Mouse (Mus musculus): ENCODE results near the gene D10Jhu81e.
"Not testable (repeated sequence)": the region's sequence is repeated elsewhere in the genome, so short reads cannot be mapped to it uniquely, and the experiment has no call there.

D10Jhu81e gene

DNA sequence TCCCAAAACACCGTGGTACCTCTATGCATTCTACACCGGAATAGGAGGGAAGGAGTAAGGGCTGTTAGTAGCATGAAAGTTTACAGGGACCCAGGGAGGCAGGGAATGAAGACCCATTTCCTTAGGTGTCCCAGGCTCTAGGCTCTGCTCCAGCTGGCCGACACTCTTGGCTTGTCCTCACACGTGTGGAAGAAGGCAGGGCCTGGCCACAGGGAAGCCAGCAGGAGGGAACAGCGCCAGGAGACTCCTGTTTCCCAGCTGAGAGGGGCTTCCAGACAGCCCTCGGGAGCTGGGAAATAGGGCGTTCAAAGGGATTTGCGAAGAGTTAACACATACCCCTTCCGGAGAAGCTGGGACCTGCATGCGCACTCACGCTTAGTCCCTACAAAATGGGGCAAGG lies 40.2 kb downstream of the D10Jhu81e start:
- DNase-seq (ENCODE audit: low spot score), result no peak

DNA sequence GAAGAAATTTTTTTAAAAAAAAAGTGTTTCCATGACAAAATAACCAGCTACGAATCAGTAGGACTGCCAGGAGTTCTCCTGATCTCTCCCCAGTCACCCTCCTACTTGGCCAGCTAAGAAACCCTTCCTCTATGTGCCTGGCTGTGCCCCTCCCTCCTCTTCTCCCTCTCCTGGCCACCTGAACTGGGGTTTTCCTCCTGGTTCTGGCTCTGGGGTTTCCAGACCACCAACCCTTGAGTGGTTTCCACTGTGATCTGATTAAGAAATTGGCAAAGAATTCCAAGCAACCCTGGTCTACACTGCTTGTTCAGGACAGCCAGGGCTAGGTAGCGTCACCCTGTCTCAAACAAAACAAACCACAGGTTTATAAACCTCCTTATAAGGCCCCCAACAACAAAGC lies 40.9 kb downstream of the D10Jhu81e start:
- DNase-seq (ENCODE audit: low spot score), result no peak

DNA sequence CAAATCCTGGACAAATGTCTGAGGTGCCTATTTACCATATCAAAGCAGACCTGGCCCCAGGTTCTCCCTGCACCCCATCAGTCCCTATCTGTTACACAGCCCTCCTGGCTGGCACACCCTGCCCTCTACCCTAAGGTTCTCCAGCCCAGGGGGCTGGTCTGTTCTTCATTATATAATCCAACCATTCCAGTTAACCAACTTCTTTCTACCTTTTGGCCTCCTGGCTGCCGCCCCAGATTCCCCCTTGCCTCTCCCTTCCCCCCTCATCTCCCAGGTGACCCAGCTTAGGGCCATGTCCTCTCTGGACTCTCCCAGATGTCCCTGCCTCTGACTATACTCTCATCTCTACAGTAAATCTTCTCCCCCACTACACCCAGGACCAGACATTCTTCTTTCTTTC lies 41.7 kb downstream of the D10Jhu81e start:
- DNase-seq (ENCODE audit: low spot score), result no peak

DNA sequence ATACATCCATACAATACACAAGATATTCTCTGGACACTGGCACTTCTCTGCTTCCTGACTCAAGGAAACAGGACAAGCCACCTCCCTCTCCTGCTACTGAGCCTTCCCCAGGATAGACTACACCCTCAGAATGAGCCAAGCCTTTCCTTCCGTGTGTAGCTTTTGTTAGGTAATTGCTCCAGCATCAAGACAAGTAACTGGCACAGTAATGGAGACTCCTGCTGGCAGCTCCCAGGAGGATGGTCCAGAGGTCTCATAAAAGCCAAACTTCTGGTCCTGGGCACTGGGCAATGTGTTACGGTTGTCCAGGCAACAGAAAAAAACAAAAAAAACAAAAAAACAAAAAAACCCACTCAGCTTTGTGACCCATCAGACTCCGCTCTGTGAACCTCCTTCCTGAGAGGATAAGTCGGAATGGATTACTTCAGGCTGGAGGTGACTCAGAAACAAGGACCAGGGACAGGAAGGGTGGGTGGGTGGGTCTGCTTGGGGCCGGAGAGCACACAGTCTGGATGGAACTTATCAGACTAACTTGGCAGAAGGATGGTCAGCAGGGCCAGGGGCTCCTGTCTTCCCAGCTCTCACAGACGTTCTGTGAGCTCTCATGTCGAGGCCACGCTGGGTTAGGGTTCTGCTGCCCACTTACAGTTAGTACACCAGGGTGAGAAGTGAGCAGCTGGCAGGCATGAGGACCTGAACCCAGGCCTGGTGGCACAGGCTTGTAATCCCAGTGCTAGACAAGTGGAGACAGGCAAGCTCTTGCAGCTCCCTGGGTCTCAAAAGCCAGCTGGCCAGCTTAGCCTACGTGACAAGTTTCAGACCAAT lies 42.3 kb downstream of the D10Jhu81e start:
- DNase-seq (ENCODE audit: low spot score), result no peak

DNA sequence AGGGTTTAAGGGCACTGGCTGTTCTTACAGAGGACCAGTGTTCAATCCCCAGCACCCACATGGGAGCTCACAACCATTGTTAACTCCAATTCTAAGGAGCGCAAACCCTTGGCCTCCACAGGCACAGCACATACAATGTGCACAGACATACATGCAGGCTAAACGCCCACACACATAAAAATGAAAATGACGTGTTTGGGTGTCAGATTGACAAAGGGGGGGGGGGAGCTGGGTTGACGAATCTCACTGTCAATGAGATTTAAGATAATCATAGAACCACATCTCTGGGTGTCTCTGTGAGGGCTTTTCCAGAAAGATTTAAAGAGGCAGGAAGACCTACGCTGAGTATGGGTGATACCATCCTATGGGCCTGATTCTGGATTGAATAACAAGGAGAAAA lies 43.3 kb downstream of the D10Jhu81e start:
- no peak for DNase-seq (ENCODE audit: low spot score)

DNA sequence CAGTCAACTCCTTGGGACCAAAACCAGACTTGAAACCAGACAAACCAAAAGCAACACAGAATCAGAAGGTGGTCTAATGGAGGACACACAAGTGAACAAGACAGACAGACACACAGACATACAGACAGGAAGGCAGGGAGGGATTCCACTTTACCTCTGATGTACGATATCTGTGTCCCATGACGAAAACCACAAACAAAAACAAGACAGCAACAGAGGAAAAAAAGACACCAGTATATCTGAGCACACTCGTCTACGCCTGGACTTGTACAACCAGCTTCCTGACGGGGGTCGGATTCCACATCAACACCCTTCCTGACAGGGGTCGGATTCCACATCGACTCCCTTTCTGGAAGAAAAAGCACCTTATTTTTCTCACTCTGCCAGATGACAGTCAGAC lies 44.5 kb downstream of the D10Jhu81e start:
- not testable (repeated sequence) for DNase-seq (ENCODE audit: low spot score)

DNA sequence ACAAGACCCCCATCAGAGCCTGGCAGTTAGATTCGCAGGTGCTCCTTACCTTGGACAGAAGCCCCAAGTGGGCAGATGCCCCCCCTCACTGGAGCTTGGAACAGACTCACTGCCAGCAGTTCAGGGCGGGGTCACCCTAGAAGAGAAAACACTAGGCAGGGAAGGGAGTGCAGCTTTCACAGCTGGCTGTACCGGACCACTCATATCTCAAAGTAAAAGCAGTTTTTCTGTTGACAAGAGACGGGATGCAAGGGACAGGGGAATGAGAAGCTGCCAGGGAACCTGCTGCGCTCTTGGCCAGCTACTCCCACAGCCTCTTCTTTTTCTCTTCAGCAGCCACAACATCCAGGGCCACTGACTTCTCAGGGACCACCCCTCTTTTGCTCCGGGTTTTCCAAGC lies 45.4 kb downstream of the D10Jhu81e start:
- not testable (repeated sequence) for DNase-seq (ENCODE audit: low spot score)

DNA sequence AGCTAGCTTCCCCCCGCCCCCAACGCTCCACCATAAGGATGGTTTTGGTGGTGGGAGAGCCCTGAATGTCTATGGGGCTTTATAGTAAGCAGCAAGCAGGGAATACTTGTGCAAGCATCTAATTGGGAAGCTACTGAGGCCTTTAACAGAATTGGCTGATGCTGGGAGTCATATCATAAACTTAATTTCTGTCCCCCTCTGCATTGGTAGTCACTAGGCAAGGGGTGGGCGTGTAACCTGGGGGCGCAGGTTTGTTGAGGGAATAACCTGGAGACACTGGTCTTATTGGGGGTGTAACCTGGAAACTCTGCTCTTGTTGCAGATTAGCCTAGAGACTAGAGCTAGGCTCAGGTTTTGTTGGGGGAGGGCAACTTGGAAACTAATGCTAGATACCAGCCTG lies 50.2 kb downstream of the D10Jhu81e start:
- DNase-seq (ENCODE audit: low spot score), result no peak

DNA sequence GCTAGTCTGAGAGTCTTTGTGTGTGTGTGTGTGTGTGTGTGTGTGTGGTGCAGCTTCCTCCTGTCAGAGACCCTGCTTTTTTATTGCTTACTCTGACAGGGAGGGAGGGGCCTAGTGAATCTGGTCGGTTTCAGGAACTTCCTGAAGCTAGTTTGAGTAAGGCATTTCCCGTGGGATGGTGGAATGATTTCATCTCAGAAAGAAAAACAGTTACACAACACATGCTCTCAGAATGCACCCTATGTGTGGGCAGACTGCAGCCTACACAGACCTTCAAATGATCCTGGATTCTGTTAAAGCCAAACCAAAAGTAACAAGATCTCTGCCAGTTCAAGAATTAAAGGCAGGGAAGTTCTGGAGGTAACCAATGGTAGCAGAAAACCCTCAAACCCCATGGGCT lies 54.4 kb downstream of the D10Jhu81e start:
- no peak for DNase-seq (ENCODE audit: low spot score)

DNA sequence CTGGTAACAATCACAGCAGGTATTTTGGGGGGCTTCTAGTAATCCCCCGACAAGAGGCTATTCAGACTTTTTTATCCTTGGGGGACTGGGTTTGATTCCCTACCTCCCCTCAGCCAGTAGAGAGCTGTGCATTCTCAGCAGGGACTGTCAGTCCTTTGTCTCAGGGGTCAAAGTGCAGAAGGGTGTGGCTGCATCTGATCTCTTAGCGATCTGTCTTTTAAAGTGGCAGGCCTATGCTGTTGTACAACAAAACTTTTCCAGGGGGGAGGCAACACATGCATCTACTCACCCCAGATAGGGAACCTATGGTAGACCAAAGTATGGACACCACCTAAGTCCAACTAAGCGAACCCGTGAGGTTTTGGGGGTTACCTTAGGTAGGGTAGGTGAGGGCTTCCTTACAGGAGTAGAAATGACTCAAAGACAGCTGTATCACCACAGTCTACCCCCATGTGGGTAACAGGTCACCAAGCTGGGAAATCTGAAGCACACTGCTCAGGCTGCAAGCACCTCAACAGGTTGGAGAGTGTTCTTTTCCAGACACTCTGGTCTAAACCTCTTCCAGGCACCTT lies 55.0 kb downstream of the D10Jhu81e start:
- DNase-seq (ENCODE audit: low spot score), result no peak

Data from ovary, postnatal 10 days (tissue).